Mouse (Mus musculus) cerebellum, postnatal 14 days (tissue): ENCODE results near the gene Gm10428.

Source experiments
- DNase-seq, 2 experiments: peaks; one replicate each; pipeline ENCODE4 v3.0.0; 2021; ENCODE audit warnings: mixed read lengths in 2 of 2

Gm10428 gene

DNA sequence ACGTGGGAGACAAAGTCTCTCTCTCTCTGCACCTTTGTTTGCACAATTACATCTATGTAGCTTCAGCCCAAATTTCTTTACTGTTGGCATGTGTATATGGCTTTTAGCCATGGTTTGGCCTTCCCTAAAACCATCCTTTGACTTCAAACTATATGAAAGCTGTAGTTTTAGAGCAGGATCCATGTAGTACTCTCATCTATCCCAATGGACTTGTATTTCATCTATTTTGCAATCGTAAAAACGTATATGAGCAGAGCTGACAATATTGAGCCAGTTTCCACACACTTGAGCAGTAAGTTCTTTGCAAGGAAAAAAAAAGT lies 36.7 kb downstream of the Gm10428 start:
- no peak for DNase-seq
